Mouse (Mus musculus) Muller cell, postnatal 12 days (primary cell): ENCODE results near the gene Nodal.

Source experiments
- DNase-seq: peaks from one replicate; pipeline ENCODE4 v3.0.0-alpha.2; 2015; ENCODE audit errors: inconsistent ontology term

The Nodal gene

DNA sequence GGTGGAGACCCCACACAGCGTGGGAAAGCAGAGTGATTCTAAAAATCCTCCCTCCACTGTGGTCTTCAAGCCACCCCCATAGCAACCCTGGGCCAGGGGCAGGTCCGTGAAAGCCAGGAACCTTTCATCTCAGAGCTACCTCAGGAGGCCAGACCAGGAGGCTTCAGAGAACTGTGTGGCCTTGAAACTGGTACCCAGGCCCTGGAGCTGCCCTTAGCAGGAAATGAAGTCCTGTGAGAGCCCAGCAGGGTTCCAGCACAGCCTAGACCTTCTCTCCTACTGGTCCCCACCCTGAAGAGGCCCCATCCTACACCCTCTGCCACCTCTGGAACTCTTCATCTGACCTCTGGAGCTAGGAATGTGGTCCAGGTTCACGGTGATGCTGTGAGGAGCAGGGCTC lies 19.6 kb upstream of the Nodal start:
- no peak for DNase-seq

DNA sequence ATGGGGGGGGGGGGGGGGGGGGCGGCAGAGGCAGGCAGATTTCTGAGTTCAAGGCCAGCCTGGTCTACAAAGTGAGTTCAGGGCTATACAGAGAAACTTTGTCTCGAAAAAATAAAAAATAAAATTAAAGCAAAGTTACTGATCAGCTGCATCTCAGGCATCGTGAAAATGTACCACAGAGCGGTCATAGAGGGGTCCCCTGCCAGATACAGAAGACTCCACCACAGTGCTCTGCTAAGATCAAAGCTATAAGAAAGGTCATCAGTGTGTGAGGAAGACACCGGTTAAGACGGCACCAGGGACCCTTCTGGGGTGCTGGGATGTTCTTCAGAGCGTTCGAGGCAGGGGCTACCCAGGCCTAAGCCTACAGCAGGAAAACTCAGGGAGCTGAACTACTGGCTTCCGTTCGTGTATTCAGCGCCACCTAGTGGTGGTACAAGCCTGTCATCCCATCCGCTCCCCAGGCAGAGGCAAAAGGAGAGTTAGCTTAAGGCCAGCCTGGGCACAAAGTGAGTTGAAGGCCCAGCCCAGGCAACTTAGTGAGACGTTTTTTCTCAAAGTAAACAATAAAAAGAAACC lies 18.5 kb upstream of the Nodal start:
- peak; percentile 60 for DNase-seq

DNA sequence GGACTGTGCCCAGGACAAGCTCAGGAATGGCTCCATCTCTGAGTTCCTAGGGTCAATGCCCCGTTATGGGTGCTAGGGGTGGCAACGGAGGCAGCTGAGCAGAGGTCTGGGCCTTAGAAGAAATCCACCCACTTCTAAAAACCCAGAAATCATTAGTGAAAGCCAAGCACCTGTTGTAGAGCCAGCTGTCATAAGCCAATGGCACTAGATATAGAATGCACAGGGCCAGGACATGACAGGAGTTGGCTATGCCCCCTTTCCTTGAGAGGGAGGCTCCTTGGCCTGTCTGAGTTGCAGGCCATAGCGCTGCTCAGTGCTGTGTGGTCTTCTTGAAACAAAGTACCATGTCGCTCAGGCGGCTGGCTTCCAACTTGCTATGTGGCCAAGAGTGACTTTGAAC lies 17.4 kb upstream of the Nodal start:
- DNase-seq: no peak

DNA sequence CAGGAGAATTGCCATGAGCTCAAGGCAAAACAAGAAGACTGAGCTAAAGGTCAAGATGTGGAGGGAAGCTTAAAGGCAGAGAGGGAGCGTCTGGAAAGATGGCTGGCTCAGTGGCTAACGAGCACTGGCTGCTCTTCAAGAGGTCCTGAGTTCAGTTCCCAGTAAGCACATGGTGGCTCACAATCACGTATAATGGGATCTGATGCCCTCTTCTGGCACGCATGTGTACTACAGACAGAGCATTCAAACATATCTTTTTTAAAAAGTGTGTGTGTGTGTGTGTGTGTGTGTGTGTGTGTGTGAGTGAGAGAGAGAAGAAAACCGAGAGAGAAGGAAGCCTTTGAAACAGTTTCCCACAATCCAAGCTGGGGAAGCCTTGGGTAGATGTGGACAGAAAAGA lies 15.3 kb upstream of the Nodal start:
- DNase-seq: no peak

DNA sequence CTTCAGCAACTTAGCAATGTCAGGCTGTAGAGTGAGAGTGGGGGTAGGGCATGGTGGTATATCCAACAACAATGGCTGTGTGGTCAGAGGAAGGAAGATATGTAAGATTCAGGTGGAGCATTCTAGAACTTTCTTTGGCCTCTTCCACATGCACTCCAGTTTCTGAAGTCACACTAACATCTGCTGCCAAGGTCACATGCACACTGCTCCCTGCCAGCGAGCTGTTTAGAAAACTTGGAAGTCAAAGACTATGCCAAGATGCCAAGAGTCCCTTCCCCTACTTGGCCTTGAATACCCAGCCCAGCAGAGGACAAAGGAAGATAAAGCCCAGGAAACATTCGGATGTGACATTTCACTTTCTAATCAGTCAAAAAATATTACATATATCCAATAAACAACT lies 14.9 kb upstream of the Nodal start:
- no peak for DNase-seq

DNA sequence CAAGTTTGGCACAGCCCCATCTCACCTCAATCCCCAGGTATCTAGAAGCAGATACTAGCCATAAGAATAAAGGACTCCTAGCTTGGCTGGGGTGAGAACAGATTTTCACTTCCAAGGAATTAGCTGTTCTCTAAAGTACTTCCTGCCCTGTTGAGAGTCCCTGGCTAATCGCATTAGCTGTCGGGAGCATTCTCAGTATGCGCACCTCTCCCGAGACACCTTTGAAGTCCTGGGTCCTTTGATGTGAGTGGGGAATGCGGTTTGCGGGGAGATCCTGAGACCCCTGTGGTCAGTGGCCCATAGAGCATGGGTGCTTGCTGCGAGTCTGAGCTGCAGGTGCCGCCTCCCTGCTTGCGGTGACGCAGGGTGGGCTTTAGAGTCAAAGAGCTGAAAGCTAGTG lies 11.8 kb upstream of the Nodal start:
- DNase-seq: no peak

DNA sequence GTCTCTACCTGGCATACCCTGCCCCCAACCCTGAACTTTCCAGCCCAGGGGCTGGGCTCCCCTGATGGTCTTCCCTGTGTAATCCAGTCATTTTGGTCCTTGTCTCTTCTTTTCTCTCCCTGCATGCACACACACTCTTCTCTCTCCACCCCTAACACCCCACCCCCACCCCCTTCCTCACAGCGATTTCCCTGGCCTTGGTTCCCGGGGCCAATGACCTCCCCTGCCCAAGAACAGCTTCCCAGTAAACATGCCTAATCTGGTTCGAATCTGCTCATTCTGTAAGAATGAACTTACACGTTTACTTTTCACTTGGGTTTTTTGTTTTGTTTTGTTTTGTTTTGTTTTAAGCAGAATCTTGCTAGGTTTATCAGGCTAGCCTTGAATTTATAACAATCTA lies 8.0 kb upstream of the Nodal start:
- no peak for DNase-seq

DNA sequence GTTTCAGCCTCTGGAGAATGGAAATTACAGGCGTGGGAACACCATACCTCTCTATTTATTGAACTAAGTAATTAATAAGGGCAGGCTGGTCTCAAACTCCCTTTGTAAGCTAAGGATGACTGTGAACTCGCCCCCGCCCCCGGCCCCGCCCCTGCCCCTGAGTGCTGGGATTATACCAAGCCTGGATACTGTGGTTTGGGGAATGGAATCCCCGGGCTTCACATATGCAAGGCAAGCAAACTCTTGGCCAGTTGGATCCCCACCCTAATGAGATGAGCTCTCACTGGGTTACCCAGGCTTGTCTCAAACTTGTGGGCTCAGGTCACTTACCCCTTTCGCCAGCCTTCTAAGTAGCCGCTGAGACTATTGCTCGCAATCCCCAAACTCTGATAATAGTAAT lies 7.6 kb upstream of the Nodal start:
- peak; percentile 15 for DNase-seq

DNA sequence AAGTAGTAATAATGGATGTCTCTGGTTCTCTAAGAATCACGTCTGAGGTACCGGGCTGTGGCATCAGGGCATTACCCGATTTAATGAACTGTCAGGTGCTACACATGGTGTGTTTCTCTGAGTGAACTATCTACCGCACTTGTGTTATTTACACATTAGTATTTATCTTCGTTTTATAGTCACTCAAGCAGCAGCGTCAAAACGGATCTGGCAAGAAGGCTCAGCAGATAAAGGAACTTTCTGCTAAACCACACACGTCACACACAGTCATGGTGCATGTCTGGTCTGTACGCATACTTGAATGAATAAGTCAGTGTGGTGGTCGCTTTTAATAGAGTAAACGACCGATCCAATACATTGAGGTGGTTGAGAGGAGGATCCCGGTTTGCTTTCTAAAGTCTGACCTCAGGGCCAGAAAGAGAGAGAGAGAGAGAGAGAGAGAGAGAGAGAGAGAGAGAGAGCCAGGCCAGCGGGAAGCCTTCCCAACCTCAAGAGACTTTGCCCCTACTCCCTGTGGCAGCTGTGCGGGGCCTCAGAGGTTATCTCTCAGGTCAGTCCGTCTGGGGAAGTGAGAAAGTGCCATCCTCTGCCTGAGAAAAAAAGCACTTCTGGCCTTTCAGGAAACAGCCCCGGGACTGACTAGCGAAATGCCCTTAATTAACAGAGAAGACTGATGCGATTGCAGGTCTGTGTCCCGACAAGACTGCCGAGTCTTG lies 4.7 kb upstream of the Nodal start:
- DNase-seq: no peak

DNA sequence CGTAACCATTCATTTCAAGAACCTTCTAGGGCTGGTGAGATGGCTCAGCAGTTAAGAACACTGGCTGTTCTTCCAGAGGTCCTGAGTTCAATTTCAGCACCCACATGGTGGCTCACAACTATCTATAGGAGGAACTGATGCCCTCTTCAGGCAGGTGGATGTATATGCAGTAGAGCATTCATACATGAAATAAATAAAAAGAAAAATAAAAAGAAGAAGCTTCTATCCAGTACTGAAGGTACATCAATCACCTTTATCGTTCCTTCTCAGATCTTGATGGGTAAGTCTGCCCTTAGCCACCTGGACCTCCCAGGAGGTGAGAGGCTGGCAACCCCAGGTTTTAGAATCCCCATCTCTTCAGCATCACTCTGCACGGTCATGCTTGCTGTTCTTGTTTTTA lies 2.5 kb upstream of the Nodal start:
- DNase-seq: no peak

DNA sequence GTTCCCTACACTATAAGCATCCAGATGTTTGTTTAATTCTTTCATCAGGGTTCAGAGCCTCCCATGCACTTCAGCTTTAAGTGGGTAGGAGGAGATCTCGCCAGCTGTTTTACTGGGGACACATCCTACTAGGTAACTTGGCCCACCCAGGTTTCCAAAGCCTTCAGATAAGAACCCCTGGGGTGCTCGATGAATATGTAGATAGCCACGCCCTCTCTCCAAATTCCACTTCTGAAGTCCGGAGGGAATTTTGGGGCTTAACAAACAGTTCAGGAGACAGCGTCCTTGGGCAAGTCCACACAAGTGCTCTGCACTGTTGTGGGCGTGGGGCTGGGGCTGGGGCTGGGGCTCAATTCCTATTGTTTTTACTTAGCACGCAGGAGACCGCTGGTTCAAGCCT lies 1.9 kb upstream of the Nodal start:
- no peak for DNase-seq

DNA sequence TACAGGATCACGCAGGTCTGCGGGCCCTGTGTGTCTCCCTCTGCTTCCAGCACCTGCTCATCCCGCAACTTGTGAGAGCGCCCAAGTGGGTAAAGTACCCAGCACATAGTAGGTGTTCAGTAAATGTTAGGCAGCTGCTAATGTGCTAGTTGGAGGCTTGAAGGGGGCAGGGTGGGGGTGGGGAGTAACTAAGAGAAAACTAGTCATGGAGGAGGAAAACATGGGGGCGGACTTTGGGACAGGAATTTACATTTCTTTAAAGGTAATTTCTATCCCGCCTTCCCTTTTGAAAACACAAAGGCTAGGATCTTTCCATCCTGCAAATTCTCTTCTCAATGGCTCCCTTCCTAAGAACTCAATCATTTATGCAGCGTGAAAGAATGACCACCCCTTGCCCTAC lies 1.2 kb upstream of the Nodal start:
- DNase-seq: no peak

DNA sequence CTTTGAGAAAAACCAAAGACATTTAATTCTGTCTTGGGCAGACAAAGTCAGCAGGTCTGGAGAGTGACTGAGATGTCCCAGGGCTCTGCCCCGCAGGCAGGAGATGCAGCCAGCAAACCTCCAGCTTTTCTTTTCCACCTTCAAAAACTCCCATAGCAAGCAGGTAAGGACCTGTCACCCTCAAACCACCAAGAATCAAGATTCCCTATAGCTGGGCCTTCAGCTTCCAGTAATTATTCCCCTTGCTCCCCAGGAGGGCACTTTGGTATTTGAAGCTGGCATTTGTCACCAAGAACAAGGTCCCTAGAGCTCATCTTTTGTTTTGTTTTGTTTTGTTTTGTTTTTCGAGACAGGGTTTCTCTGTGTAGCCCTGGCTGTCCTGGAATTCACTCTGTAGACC lies 726 bp upstream of the Nodal start:
- DNase-seq: no peak

DNA sequence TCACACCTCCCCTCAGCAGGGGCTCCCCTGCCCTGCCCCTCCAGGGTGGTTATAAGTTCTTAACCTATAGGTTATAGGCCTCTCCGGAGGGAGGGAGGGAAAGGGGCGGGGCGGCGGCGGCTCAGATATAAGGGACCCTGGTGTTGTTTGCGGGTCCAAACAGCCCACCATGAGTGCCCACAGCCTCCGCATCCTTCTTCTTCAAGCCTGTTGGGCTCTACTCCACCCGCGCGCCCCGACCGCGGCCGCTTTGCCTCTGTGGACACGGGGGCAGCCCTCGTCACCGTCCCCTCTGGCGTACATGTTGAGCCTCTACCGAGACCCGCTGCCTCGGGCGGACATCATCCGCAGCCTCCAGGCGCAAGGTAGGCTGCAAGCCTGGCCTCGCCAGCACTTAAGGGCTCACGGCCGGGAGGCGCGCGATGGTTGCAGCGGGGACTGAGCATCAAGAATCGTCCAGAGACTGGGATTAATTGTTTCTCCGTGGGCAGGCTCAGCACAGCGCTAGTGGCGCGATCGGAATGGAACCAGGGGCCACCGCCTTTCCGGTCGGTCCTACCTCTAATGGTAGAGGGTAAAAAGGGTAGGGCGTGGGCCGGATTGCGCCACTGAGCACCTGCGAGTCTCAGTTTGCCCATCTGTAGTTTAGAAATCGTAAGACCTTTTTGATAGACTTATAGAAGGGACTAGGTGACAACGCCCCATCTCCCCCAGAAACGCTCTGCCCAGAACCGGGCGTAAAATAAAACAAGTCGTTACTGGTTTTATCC lies 544 bp downstream of the Nodal start:
- peak; percentile 34 for DNase-seq

DNA sequence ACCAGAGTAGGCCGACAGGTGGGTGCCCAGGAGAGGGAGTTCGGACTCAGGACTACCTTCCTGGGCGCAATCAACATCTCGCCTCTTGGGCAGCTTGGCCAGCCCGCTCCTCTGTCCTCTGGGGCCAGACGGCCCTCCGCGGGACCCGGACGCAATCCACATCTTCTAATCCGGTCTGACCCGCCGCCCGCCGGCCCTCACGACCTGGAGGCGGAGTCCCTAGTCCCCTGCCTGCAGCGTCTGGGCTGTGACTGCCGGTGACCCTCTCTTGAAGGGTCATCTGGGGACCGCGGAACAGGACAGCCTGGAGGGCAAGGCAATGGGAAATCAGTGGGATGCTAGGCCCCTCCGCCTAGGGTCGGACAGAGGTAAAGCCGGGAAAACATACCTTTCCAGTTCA lies 1.4 kb downstream of the Nodal start:
- DNase-seq: no peak

DNA sequence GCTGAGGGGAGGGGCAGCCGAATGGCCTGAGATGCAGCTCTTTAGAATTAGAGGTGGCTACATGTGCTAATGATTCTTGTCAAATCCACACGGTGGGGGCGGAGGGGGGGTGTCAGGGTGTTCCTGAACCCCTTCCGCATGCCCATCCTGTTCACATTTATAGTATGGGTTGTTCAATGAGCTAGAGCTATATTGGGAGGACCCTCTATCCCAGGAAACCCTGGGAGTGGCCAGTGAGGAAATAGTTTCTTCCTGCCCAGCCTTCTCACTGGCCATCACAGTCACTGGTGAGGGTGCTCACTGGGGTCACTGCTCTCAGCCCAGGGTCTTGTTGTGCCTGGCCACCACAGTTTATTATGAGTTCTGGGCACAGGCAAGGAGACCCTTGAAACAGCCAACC lies 2.2 kb downstream of the Nodal start:
- DNase-seq: no peak

DNA sequence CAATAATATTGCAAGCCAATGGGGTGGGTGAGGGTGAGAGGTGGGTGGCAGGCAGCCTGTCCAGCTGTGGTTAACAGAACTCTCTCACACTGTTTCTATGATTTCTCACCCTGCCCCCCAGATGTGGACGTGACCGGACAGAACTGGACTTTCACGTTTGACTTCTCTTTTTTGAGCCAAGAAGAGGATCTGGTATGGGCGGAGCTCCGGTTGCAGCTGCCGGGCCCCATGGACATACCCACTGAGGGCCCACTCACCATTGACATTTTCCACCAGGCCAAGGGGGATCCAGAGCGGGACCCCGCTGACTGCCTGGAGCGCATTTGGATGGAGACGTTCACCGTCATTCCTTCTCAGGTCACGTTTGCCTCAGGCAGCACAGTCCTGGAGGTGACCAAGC lies 5.1 kb downstream of the Nodal start:
- DNase-seq: no peak

DNA sequence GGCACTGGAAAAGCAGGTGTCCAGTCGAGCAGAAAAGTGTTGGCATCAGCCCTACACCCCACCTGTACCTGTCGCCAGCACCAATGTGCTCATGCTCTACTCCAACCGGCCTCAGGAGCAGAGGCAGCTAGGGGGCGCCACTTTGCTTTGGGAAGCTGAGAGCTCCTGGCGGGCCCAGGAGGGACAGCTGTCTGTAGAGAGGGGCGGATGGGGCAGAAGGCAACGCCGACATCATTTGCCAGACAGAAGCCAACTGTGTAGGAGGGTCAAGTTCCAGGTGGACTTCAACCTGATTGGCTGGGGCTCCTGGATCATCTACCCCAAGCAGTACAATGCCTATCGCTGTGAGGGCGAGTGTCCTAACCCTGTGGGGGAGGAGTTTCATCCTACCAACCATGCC lies 5.5 kb downstream of the Nodal start:
- no peak for DNase-seq

DNA sequence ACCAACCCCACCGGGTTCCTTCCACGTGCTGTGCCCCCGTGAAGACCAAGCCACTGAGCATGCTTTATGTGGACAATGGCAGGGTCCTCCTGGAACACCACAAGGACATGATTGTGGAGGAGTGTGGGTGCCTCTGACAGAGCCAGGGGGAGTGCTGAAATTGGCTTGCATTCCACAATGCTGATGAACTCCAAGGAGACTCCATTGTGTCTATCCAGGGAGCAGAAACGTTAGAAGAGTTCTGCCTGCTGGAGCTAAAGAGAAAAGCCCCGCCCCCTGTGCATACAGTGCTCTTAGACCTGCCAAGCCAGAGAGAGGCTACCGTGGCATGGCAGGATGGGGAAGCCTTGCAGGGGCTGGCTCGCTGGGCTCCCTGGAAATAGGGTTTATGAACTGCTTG lies 6.7 kb downstream of the Nodal start:
- peak; percentile 53 for DNase-seq

DNA sequence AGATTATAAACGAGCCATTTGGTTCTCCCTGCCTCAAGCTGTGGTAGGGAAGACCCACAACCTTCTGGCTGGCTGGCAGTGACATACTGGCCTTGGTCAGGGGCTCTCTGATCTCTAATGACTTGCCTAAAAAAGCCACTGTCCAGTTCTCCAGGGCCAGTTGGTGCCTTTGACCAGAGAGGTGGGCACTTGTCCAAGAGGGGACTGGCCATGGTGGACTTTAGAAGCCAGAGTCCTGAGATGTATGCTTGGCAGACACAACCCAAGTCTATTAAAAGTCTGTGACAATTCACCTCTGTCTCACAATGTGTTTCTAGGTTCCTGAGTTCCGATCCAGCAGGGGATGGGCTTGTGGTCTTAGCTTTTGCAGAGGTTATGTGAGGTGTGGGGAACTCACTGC lies 7.3 kb downstream of the Nodal start:
- no peak for DNase-seq

DNA sequence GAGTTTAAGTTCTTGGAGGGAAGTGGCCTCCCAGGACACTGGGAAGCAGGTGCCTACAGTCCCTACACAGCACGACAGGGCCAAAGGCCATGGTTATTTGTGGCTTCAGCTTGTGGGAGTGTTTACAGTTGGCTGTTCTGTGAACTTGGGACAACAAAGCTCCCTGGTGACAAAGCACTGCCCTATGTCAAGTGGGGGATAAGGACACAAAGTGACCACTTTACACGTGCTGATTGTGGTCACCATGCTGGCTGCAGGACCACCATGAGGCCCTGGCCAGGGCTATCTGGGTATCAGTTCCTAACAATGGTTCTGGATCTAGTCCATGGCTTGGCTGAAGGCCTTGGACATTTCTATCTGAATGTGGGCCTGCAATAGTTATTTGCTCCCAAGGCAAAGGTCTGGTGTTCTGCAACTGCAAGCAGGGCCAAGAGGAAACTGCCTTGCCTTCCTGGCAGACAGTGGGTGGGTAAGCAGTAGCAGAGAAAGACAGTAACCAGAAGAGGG lies 8.5 kb downstream of the Nodal start:
- DNase-seq: no peak

DNA sequence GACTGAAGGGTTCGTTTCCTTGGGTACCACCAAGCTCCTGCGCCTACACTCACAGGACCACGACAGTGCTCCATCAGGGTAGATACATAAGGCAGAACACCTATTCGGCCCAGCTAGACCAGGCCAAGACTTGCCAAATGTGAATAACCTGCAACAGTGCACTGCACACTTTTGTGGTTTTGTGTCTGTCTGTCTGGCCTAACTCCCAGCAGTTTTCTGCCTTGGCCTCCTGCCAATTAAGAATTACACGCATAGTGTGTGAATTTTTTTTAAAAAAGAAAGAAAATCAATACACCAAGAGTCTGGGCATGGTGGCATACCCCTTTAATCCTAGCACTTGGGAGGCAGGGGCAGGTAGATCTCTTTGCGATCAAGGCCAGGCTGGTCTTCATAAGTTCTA lies 10.2 kb downstream of the Nodal start:
- no peak for DNase-seq

DNA sequence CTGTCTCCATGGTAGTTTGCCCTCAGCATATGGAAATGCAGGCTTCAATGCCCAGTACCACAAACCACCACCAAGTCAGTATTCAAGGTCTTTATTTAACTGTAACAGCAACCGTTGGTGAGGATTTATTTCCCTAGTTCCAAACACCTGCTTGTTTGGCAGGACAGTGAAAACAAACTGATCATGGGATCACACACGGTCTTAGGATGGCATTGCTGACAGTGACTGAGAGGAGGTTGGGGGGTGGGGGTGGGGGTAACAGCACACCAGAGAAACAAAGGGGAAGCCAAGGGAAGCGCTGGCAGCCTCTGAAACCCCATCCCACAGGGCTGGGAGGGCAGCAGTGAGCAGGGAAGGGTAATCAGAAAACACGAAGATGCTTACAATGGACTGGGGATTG lies 10.6 kb downstream of the Nodal start:
- DNase-seq: no peak
